Mouse (Mus musculus) lung, embryonic 15.5 days (tissue): ENCODE measurements at regions not wholly inside any gene's neighbourhood (a gene's known extent, or its start where the extent isn't known, plus 50 kb on each side); places are given as distances from the start of the nearest gene placed in this dataset.

Source experiments
- ATAC-seq: fragments of 200-750 bp; cut with Nextera tagmentation; 2 replicates; pipeline ENCODE4 v1.8.0; 2017; ENCODE audit warnings: moderate number of reproducible peaks, borderline replicate concordance; ENCODE audit not compliant: low FRiP score, low TSS enrichment; ENCODE audit errors: extremely low read depth
- H3K27ac ChIP-seq: fragments of 300-500 bp; sonication (generic); 2 replicates; pipeline ENCODE4 v1.5.1; 2015; ENCODE audit warnings: moderate library complexity, mild to moderate bottlenecking, inconsistent platforms
- H3K27me3 ChIP-seq: fragments of 300-500 bp; sonication (generic); 2 replicates; pipeline ENCODE4 v1.6.1; 2015; ENCODE audit warnings: inconsistent platforms
- H3K36me3 ChIP-seq: fragments of 300-500 bp; sonication (generic); 2 replicates; pipeline ENCODE4 v1.6.1; 2015; ENCODE audit warnings: inconsistent platforms
- H3K4me1 ChIP-seq: fragments of 300-500 bp; sonication (generic); 2 replicates; pipeline ENCODE4 v1.6.1; 2015; ENCODE audit warnings: inconsistent platforms
- H3K4me2 ChIP-seq: fragments of 300-500 bp; sonication (generic); 2 replicates; pipeline ENCODE4 v1.6.1; 2015; ENCODE audit warnings: inconsistent platforms, mild to moderate bottlenecking, moderate library complexity
- H3K4me3 ChIP-seq: fragments of 300-500 bp; sonication (generic); 2 replicates; pipeline ENCODE4 v1.5.1; 2015; ENCODE audit warnings: mild to moderate bottlenecking, inconsistent platforms
- H3K9ac ChIP-seq: fragments of 300-500 bp; sonication (generic); 2 replicates; pipeline ENCODE4 v1.6.1; 2015; ENCODE audit warnings: inconsistent platforms
- H3K9me3 ChIP-seq: fragments of 300-500 bp; sonication (generic); 2 replicates; pipeline ENCODE4 v1.6.1; 2016; ENCODE audit warnings: inconsistent platforms
- WGBS: fragments of 180-500 bp; shearing (Covaris S2); methylation state at CpG from one replicate; pipeline ENCODE4 v1.1.7; 2015; 5-methylcytosine and 5-hydroxymethylcytosine counted together

DNA sequence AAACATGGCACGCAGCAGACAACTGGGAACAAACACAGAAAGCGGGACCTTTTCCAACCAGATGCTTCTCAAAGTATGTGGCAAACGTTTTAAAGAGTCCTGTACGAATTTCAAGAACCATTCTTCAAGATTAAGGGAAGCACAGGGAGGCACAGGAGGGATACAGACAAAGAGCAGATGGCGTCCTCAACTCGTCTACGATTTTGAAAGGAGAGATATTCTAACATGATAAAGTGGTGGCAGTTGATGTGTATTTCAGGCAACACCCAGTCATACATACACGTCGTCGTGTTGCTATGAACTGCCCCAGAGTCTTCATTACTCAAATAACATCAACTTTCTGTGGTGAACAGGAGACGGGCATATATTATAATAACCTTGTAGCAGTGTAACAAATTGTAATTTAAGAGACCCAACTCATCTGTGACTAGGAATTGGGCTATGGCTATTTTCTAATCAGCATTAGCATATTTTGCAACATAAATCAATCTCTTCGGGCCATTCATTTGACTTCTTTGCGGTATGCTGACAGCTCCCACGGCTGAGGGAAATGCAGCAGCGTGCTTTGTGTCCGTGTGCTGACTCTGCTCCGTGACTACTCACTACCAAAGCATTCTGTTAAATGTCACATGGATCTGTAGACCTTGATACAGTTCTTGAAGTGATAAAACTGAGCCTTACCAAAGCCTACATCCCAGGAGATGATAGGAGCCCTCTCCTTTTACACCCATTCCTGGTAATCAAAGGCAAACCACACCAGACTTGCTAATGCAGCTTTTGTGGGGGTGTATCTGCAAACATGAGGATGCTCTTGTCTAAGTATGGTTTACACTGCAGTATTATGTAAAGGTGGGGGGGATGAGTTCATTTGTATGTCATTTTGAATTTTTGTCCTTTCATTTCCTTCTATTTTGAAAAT lies 144.0 kb upstream of the Adamts3 start:
- Histone ChIP-seq H3K9me3 (no peaks in the 10 kb centered on the region), H3K27me3 (no peaks in the 10 kb centered on the region), H3K27ac (no peak overlapping the region), H3K4me3 (no peak overlapping the region), H3K36me3 (no peaks in the 10 kb centered on the region), H3K9ac (no peak overlapping the region), H3K4me2 (no peak overlapping the region), H3K4me1 (0 out of 2 replicates have a peak, but pooled peaks cover 2% of the 10 kb centered on the region)
- 45% methylated on average over 17 of the region's 17 CpGs for WGBS
- no peak for ATAC-seq

DNA sequence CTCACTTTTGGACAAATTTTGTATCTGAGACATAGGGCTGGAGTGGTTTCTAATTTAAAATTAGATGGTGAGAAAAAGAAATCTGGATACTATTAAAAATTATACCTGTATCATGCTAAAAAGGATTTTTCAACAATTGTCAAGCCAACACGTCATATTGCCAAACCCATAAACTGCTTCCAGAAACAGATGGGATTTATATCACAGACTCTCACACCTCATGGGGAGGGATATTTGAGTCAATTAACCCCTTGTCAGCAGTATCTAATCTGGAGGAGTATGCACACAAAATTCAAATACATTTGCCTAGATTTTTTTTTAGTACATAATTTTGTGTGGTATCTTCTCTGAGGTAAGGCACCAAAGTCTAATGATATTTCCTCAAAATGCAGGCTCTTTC lies 138.3 kb upstream of the Adamts3 start:
- Histone ChIP-seq H3K36me3 (no peaks in the 10 kb centered on the region), H3K9ac (no peak overlapping the region), H3K4me2 (no peak overlapping the region), H3K4me1 (no peaks in the 10 kb centered on the region), H3K27me3 (no peaks in the 10 kb centered on the region), H3K27ac (no peak overlapping the region), H3K4me3 (no peak overlapping the region), H3K9me3 (no peaks in the 10 kb centered on the region)
- no peak for ATAC-seq
- WGBS = 68% methylated on average over 1 of the region's 1 CpGs

DNA sequence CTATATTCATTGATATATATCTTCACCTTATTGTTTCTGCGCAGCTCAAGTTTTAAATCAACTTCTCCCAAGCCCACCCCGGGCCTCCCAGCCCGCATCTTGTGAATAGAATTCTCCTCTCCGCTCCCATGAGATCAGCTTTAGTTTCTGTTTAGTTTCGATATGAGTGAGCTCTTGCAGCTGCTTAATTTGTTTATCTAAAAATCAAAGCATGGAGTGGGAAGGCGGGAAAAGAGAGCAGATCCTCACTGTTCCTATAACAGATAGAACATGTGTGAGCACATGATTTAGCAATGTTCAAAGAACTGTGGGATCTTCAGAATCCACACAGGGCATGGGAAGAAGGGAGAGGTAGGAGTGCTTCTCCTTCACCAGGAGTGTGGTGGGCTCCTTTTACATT lies 117.6 kb upstream of the Adamts3 start:
- no peak for ATAC-seq
- Histone ChIP-seq H3K9me3 (no peaks in the 10 kb centered on the region), H3K4me2 (no peak overlapping the region), H3K4me3 (no peak overlapping the region), H3K27me3 (no peaks in the 10 kb centered on the region), H3K27ac (no peak overlapping the region), H3K9ac (no peak overlapping the region), H3K36me3 (no peaks in the 10 kb centered on the region), H3K4me1 (no peaks in the 10 kb centered on the region)
- WGBS = 49% methylated on average over 6 of the region's 6 CpGs

DNA sequence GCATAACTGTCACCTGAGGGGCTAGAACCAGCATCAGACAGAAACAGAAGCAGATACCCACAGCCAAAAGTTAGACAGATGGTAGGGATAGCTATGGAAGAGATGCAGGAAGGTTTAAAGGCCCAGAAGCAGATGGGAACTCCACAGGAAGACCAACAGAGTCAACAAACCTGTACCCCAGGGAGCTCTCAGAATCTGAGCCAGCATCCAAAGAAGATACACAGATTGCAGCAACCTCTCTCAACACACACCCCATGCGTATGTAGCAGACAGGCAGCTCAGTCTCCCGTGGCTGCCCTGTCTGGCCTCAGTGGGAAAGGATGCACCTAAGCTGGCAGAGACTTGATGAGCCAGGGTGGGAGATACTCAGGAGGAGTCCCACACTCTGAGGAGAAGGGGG lies 108.4 kb upstream of the Adamts3 start:
- Histone ChIP-seq H3K27ac (no peak overlapping the region), H3K4me2 (no peak overlapping the region), H3K27me3 (no peaks in the 10 kb centered on the region), H3K36me3 (no peaks in the 10 kb centered on the region), H3K4me1 (no peaks in the 10 kb centered on the region), H3K9me3 (no peaks in the 10 kb centered on the region), H3K9ac (no peak overlapping the region), H3K4me3 (no peak overlapping the region)
- ATAC-seq = no peak
- WGBS = 60% methylated on average over 2 of the region's 2 CpGs

DNA sequence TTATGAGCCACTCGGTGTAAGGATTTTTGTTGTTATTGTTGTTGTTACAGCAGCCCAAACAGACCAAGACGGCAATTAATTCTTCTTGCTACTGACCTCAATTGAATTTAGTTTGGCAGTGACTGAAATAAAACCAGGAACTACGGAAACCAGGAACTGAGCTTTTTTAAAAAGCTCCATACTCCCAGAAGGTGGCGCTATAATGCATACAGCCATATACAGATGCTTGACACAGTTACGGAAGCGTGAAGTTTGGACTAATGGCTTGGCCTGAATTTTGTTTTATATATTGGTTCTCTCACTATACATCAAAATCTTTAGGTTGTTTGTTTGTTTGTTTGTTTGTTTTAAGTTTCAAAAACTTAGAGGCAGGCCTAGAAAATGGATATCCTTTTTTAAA lies 98.5 kb upstream of the Adamts3 start:
- no peak for ATAC-seq
- Histone ChIP-seq H3K9me3 (no peaks in the 10 kb centered on the region), H3K27me3 (no peaks in the 10 kb centered on the region), H3K4me3 (no peak overlapping the region), H3K4me2 (no peak overlapping the region), H3K27ac (no peak overlapping the region), H3K9ac (no peak overlapping the region), H3K4me1 (no peaks in the 10 kb centered on the region), H3K36me3 (no peaks in the 10 kb centered on the region)
- WGBS = 53% methylated on average over 6 of the region's 6 CpGs

DNA sequence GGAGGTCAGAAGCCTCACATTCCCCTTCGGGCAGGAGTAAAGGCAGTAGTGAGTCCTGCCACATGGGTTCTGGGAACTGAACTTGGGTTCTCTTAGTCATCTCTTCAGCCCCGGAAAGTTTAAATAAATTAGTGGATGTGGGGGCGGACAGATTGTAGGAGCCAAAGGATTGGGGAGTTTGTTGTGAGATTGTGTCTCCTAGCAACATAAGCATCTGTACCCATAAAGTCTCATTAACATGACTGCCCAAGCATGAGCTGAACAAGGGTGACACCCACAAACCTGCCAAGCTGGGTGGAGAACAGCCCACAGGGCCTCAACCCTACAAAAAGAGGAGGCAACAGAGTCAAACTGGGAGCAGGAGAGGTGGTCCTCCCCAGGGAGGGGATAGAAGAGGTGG lies 97.1 kb upstream of the Adamts3 start:
- H3K27me3 ChIP-seq = no peaks in the 10 kb centered on the region
- H3K4me2 ChIP-seq = no peak overlapping the region
- no peak for ATAC-seq
- no peaks in the 10 kb centered on the region for H3K4me1 ChIP-seq
- no peak overlapping the region for H3K27ac ChIP-seq
- no peak overlapping the region for H3K4me3 ChIP-seq
- no peak overlapping the region for H3K9ac ChIP-seq
- H3K36me3 ChIP-seq = no peaks in the 10 kb centered on the region
- H3K9me3 ChIP-seq = no peaks in the 10 kb centered on the region
- 74% methylated on average over 3 of the region's 3 CpGs for WGBS

DNA sequence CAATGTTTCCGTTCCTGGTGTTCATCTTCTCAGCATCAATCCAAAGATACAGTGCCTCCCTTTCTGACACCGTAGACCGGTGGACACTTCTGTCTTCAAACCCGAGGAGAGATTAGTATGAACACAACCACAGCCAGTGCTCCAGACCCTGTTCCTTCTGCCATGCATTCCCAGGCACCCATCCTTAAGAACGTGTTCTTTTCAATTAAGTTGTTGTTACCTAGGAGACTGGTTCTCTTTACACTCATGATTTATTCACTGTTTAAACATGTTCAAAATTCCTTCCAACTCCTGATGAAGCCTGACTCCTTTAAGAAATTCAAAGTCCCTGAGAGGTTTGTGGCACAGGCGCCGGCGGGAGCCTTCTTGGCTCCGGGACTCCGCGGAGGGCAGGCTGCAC lies 69.5 kb upstream of the Adamts3 start:
- 76% methylated on average over 11 of the region's 11 CpGs for WGBS
- Histone ChIP-seq H3K4me1 (no peaks in the 10 kb centered on the region), H3K27ac (no peak overlapping the region), H3K4me2 (no peak overlapping the region), H3K4me3 (no peak overlapping the region), H3K9me3 (no peaks in the 10 kb centered on the region), H3K27me3 (no peaks in the 10 kb centered on the region), H3K36me3 (no peaks in the 10 kb centered on the region), H3K9ac (no peak overlapping the region)
- ATAC-seq = no peak

DNA sequence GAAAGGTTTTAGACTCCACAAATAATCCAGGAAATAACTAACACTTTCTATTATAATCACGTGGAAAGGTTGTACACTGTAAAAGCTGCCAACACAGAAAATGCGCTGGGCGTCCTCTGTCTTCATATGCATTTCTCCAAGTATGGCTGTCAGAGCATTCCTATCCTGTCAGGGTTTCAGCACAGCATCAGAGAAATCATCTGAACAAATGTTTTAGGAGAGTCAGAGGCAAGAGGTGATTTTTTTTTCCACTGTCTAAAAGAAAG lies 62.5 kb upstream of the Adamts3 start:
- H3K9ac ChIP-seq = no peak overlapping the region
- no peaks in the 10 kb centered on the region for H3K9me3 ChIP-seq
- no peak overlapping the region for H3K4me2 ChIP-seq
- no peak overlapping the region for H3K4me3 ChIP-seq
- no peaks in the 10 kb centered on the region for H3K36me3 ChIP-seq
- H3K27me3 ChIP-seq = no peaks in the 10 kb centered on the region
- ATAC-seq = no peak
- 82% methylated on average over 3 of the region's 3 CpGs for WGBS
- no peaks in the 10 kb centered on the region for H3K4me1 ChIP-seq
- no peak overlapping the region for H3K27ac ChIP-seq

DNA sequence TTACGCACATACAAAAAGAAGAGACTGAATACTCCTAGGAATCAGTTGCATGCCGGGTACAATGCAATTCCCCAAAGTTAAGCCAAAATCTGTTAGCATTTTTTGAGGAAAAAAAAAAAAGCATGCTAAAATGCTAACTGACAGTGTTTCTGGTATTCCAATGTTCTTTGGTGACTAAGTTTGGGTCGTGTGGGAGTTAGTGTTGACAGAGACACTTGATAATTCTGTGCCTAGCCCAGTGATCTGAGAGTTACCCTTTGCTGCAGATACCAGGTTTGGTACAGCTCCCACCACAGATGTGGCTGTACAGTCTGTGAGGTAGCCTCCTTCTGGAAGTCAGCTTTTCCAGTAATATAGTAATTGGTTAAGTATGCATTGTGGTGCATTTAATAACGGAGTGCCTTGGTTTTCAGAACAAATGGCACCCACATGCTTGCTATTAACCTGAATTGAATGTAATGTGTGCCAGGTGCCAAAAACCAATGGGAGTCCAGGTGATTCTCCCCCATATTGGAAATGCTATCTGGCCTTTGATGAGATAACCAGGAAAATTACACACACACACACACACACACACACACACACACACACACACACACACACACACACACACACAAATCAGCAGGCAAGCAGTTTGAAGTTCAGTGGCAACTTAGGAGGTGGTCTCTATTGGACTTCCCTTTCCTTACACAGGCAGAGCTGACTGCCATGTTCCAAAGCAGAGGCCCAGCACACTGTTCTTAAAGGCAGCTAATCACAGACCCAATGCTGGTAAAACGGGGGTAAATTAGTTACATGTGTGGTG lies 61.9 kb upstream of the Adamts3 start:
- Histone ChIP-seq H3K27ac (no peak overlapping the region), H3K27me3 (no peaks in the 10 kb centered on the region), H3K4me1 (no peaks in the 10 kb centered on the region), H3K4me3 (no peak overlapping the region), H3K4me2 (no peak overlapping the region), H3K9me3 (no peaks in the 10 kb centered on the region), H3K36me3 (no peaks in the 10 kb centered on the region), H3K9ac (no peak overlapping the region)
- ATAC-seq = no peak
- 71% methylated on average over 5 of the region's 5 CpGs for whole genome bisulfite sequencing

DNA sequence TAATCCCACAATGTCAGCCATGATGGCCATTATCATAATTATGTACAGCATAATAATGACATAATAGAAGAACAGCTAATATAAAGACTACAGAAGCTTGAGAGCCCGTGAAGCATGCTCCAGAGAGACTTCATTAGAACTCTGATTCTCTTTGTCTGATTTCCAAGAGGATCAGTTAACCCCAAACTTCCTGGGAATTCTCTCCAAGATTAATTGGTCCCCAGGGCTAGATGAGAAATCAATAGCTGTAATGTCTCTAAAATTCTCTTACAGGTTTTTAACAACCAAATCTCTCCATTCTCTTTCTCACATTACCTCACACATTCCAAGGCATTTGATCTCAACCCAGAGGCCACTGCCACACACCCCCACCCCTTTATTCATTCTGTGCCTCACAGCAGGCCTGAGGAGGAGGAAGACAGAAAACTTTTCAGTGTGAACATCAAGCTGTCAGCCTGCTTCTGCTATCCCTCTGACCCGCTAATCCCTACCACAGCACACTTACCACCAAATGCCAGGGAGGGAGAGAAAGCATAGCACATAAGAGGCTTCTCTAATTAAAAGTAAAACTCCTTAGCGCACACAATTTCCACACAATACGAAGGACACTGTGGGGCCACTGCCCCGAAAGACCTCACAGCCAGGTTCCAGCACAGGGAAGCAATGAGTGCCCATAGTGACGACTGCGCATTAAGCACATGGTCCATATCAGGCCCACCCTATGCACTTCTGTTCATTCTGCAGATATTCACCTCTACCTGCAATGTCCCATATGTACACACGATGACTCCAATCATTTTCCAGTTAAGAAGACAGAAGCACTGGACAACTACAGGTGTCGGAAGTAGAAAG lies 60.4 kb upstream of the Adamts3 start:
- 71% methylated on average over 9 of the region's 9 CpGs for WGBS
- H3K9ac ChIP-seq = no peak overlapping the region

DNA sequence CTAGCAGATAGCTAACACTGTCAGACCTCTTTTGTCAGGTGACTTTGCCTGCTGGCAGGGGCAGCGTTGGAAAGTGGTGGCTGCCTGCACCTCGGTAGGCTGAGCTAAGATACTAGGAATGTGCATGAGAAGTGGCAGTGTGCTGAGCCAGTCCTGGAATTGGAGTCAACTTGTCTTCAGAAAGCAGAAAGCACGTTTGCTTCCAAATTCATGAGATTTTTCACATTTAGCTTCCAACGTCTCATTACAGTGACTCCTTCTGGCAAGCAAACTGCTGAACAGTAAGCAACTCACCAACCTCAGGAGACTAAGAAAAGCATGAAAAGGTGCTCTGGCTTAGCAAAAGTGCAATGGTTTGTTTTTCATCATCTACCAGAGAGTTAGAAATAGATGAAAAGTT lies 59.1 kb upstream of the Adamts3 start:
- Histone ChIP-seq H3K27me3 (no peaks in the 10 kb centered on the region), H3K36me3 (no peaks in the 10 kb centered on the region), H3K9me3 (no peaks in the 10 kb centered on the region), H3K9ac (no peak overlapping the region), H3K4me3 (no peak overlapping the region), H3K4me2 (no peak overlapping the region), H3K4me1 (no peaks in the 10 kb centered on the region), H3K27ac (no peak overlapping the region)
- ATAC-seq = no peak
- 32% methylated on average over 4 of the region's 4 CpGs for WGBS

More for the DNA sequence above, 60.4 kb upstream of the Adamts3 start:
- H3K27ac ChIP-seq = no peak overlapping the region
- no peak overlapping the region for H3K4me2 ChIP-seq
- no peaks in the 10 kb centered on the region for H3K27me3 ChIP-seq
- H3K36me3 ChIP-seq = no peaks in the 10 kb centered on the region
- H3K4me1 ChIP-seq = no peaks in the 10 kb centered on the region
- no peak overlapping the region for H3K4me3 ChIP-seq
- no peaks in the 10 kb centered on the region for H3K9me3 ChIP-seq
- ATAC-seq = no peak

DNA sequence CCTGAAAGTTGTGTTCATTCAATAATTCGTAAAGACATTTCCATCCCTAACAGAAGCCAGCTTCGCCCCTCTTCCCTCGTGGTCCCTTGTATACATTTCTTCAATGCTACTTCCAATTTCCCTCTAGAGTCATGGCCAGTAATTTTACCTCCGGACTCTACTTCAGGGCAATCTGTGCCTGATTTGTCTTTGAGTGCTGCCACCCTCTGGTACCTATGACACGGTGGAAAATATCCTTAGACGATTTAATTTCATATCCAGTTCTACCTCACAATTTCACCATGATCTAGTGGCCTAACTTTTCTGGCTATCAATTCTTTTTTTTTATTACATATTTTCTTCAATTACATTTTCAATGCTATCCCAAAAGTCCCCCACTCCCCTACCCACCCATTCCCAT lies 49.9 kb upstream of the Adamts3 start:
- ATAC-seq = no peak
- 79% methylated on average over 6 of the region's 6 CpGs for WGBS
- no peaks in the 10 kb centered on the region for H3K27me3 ChIP-seq
- no peak overlapping the region for H3K4me3 ChIP-seq
- H3K4me1 ChIP-seq = no peaks in the 10 kb centered on the region
- no peak overlapping the region for H3K4me2 ChIP-seq
- no peaks in the 10 kb centered on the region for H3K36me3 ChIP-seq
- no peaks in the 10 kb centered on the region for H3K9me3 ChIP-seq
- H3K9ac ChIP-seq = no peak overlapping the region
- no peak overlapping the region for H3K27ac ChIP-seq
